Mouse (Mus musculus) monocyte, adult 5-6 weeks (primary cell): ENCODE measurements around the gene Btbd1. TPM values are rescaled to one million over a fixed set of nuclear protein-coding genes. Genes with fewer than 3 reads are reported as not detected.

ENCODE experiments used
- ATAC-seq: fragments of 153-309, 156-312 bp; replicated peaks from 2 replicates; pipeline ENCODE4 v1.8.0; 2017; ENCODE audit warnings: mild to moderate bottlenecking; ENCODE audit not compliant: low TSS enrichment, insufficient number of reproducible peaks, severe bottlenecking, poor library complexity, low FRiP score
- total RNA-seq: library from RNA; stranded (forward); fragments of 200-1000, 200-491, 200-594 nt; gene quantifications from 3 replicates; pipeline ENCODE4 v1.2.3, GENCODE M21; 2017

The Btbd1 gene
- total RNA-seq: 91.7 to 129 TPM (median 116 TPM) in 3 replicates

DNA sequence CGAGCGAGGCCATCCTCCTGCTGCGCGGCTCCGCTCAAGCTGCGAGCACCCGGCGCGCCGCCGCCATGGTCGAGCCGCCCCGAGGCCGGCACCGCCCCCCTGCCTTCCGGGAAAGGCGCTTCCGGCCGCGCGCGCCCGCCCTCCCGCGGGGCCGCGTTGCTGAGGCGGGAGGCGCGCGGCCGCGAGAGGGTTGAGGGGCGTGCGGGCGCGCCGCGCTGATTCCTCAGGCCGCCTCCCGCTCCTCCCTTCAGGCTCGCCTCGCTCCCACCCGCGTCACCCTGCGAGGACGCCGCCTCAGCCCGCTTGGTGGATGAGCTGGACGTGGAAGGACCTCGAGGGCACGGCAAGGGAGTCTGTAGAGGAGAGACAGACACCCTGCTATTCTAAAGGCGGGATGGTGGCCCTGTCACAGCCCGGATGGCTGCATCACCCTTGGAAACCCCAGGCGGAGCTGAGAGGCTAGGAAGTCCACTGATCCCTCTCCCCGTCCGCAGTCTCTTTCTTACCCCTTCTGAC lies at the start of gene Btbd1:
TSS of gene Btbd1 (minus strand) at position 53 of the 516 bp plus-strand sequence.
- peak; percentile 48 for ATAC-seq

- ATAC-seq: no peak
Measured at GRCm38 (mm10) chr7:81875372-81875771, 46.1 kb upstream of the Btbd1 start.

GRCm38 (mm10) chr7:81874636-81875035 lies 45.4 kb upstream of the Btbd1 start:
- no peak for ATAC-seq

DNA sequence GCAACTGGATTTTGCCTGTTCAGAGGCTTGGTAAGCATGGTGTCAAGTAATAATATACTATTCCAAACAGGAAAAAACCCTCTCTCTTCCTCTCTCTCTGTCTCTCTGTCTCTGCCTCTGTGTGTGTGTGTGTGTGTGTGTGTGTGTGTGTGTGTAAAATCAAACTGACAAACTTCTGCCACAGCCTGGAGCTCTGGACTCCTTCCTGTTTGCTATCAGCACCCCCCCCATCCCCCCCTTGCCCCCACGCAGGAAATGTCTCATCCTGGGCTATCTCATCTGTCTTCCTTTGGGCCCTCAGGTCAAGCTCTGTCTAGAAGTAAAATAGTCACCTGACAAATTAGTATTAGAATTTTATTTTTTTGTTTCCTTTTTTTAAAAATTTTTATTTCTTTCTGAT lies 44.6 kb upstream of the Btbd1 start:
- no peak for ATAC-seq

- no peak for ATAC-seq
Measured at GRCm38 (mm10) chr7:81872493-81873013, 43.3 kb upstream of the Btbd1 start.

DNA sequence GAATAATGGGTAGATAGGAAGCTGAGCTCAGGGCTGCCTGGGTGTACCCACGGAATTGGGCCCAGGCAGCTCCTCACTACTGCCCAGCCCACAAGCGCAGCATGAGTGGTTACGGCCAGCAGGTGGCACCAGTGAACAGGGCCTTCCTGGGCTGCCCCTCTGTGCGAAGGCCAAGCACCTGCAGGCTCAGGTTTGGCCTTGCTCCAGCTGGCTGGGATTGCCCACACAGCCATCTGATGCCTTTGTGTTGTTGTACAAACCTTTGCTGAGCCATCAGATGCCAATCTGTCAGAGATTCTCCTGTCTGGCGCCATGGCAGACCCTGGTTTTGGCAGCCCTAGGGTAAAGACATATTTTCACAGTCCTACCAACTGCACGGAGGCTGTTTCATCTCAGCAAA lies 38.9 kb upstream of the Btbd1 start:
- peak; percentile 70 for ATAC-seq

GRCm38 (mm10) chr7:81867231-81867930 lies 38.1 kb upstream of the Btbd1 start:
- ATAC-seq: no peak

- no peak for ATAC-seq
Measured at GRCm38 (mm10) chr7:81865937-81866336, 36.7 kb upstream of the Btbd1 start.

DNA sequence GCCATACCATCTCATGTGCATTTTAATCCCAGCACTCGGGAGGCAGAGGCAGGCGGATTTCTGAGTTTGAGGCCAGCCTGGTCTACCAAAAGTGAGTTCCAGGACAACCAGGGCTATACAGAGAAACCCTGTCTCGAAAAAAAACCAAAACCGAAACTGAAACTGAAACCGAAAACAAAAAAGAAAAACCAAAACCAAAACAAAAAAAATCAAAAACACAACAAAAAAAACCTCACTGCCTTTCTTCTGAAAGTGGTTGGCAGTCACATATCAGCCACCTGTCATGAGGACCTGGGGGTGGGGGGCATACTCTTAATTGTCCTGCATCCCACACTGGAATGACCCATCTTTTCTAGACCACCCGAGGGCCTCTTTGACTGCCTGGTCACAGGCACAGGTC lies 35.3 kb upstream of the Btbd1 start:
- no peak for ATAC-seq

- peak; percentile 47 for ATAC-seq
Measured at GRCm38 (mm10) chr7:81862587-81863583, 33.7 kb upstream of the Btbd1 start.

- no peak for ATAC-seq
Measured at GRCm38 (mm10) chr7:81861921-81862320, 32.7 kb upstream of the Btbd1 start.

GRCm38 (mm10) chr7:81861461-81861860 lies 32.2 kb upstream of the Btbd1 start:
- ATAC-seq: no peak

- ATAC-seq: 0 out of 2 replicates have a peak, but pooled peaks have one; percentile 0
Measured at GRCm38 (mm10) chr7:81860996-81861395, 31.8 kb upstream of the Btbd1 start.

GRCm38 (mm10) chr7:81860071-81860470 lies 30.8 kb upstream of the Btbd1 start:
- ATAC-seq: peak; percentile 33

DNA sequence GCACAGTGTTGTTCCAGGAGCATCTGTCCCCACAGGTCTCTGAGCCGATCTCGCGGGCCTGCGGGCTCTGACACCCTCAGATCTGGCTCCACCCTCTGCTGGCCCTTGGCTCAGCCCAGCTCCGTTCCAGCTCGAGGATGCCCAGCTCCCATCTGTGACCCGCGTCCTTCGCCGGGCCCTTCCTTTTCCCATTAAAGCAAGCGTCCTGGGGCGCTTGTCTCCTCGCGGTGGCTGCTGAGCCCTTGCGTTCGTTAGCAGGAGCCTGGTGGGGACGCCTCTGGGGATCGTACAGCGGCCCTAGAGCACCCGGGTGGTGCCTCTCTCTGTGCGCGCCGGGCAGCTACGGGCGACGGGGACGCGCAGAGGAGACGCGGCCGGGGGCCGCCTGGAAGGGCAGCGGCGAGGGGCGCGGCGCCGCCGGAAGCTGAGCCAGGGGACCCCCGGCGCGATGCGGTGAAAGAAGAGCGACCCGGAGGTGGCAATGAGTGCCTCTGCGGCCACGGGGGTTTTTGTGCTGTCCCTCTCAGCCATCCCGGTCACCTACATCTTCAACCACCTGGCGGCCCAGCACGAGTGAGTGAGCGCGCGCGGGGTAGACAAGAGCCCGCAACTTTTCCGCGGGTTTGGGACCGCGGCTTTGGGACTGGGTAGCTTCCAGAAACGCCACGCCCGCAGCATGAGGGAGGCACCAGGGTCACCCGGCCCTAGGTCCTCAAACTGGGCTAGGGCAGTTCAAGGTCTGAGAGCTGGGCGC lies 29.9 kb upstream of the Btbd1 start, which contains the start of gene Tm6sf1:
TSS of gene Tm6sf1 (plus strand) at position 34 of the 754 bp plus-strand sequence.
- ATAC-seq: 0 out of 2 replicates have a peak, but pooled peaks have one; percentile 12

- no peak for ATAC-seq
Measured at GRCm38 (mm10) chr7:81858236-81858635, 29.0 kb upstream of the Btbd1 start.

- ATAC-seq: no peak
Measured at GRCm38 (mm10) chr7:81856221-81856620, 27.0 kb upstream of the Btbd1 start.

- no peak for ATAC-seq
Measured at GRCm38 (mm10) chr7:81855694-81856093, 26.5 kb upstream of the Btbd1 start, which contains the start of gene Gm10160. Gm10160 (minus strand) TSS chr7:81855794.
